Mouse (Mus musculus): ENCODE results near the gene Nyap1.
"Not testable (repeated sequence)": the region's sequence is repeated elsewhere in the genome, so short reads cannot be mapped to it uniquely, and the experiment has no call there.

Gene Nyap1

GRCm38 (mm10) chr5:137742836-137743235 is 1.4 kb upstream of the Nyap1 start:
- DNase-seq, result no peak

GRCm38 (mm10) chr5:137742048-137742447 is 641 bp upstream of the Nyap1 start:
- DNase-seq, result no peak

GRCm38 (mm10) chr5:137740506-137740905 is 901 bp downstream of the Nyap1 start:
- no peak for DNase-seq

- DNase-seq, result no peak
Observed at GRCm38 (mm10) chr5:137739471-137739870, 1.9 kb downstream of the Nyap1 start.

- no peak for DNase-seq
Observed at GRCm38 (mm10) chr5:137738516-137738915, 2.9 kb downstream of the Nyap1 start.

- DNase-seq, result peak; percentile 67
Observed at GRCm38 (mm10) chr5:137737400-137737940, 3.9 kb downstream of the Nyap1 start.

GRCm38 (mm10) chr5:137734289-137735061 is 6.9 kb downstream of the Nyap1 start:
- DNase-seq, result peak; percentile 82

GRCm38 (mm10) chr5:137733638-137734288 is 7.6 kb downstream of the Nyap1 start:
- DNase-seq, result peak; percentile 34

GRCm38 (mm10) chr5:137726767-137727166 is 14.6 kb downstream of the Nyap1 start:
- DNase-seq, result no peak

- DNase-seq, result no peak
Observed at GRCm38 (mm10) chr5:137723840-137724239, 17.6 kb downstream of the Nyap1 start.

GRCm38 (mm10) chr5:137720558-137721164 is 20.7 kb downstream of the Nyap1 start:
- not testable (repeated sequence) for DNase-seq

- no peak for DNase-seq
Observed at GRCm38 (mm10) chr5:137719088-137719487, 22.3 kb downstream of the Nyap1 start.

GRCm38 (mm10) chr5:137718020-137718790 is 23.2 kb downstream of the Nyap1 start:
- no peak for DNase-seq

GRCm38 (mm10) chr5:137715685-137716084 is 25.7 kb downstream of the Nyap1 start:
- no peak for DNase-seq

- no peak for DNase-seq
Observed at GRCm38 (mm10) chr5:137713454-137713853, 28.0 kb downstream of the Nyap1 start.

GRCm38 (mm10) chr5:137706913-137707633 is 34.3 kb downstream of the Nyap1 start:
- peak; percentile 53 for DNase-seq

GRCm38 (mm10) chr5:137705242-137705641 is 36.2 kb downstream of the Nyap1 start:
- no peak for DNase-seq

- DNase-seq, result no peak
Observed at GRCm38 (mm10) chr5:137699850-137700249, 41.6 kb downstream of the Nyap1 start.

GRCm38 (mm10) chr5:137699080-137699479 is 42.3 kb downstream of the Nyap1 start:
- DNase-seq, result no peak

- DNase-seq, result no peak
Observed at GRCm38 (mm10) chr5:137695930-137696329, 45.5 kb downstream of the Nyap1 start.

GRCm38 (mm10) chr5:137694796-137695195 is 46.6 kb downstream of the Nyap1 start:
- DNase-seq, result no peak

- DNase-seq, result no peak
Observed at GRCm38 (mm10) chr5:137691881-137692280, 49.5 kb downstream of the Nyap1 start.

All from right cerebral cortex, postnatal 14 days (tissue).